Mouse (Mus musculus): Measurements from ENCODE around the gene Gm28308. TPM values are rescaled to one million over a fixed set of nuclear protein-coding genes. Genes with fewer than 3 reads are reported as not detected.

The Gm28308 gene
- polyA plus RNA-seq, 1 experiment, result not detected

DNA sequence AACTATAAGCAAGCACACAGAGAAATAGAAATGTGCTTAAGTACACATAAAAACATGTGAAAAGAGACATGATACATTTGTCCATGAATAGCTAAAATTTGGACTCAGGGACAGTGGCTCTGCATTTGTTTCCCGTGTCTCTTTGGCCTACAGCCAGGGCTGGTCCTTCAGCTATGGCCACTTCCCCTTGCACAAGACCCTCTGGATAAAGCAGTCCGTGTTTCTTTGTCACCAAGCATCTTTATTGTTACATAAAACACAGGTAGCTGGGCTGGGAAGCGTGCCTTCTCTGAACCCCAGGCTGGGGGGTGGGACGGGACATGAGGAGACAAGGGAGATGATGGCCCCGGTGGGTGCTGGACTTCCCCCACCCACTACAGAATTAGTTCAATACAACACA is 1.1 kb upstream of the Gm28308 start:
- peaks cover 71% of the 10 kb centered on the region for H3K4me1 ChIP-seq
- H3K27me3 ChIP-seq (replicated peaks), result peaks cover 94% of the 10 kb centered on the region
- TF ChIP-seq GATA1 (IDR thresholded peaks at IDR 0.05; ENCODE audit: borderline replicate concordance, low read length), result no peak
- no peaks in the 10 kb centered on the region for H3K36me3 ChIP-seq (replicated peaks; ENCODE audit: low read length)
- H3K9me3 ChIP-seq, result 0 out of 2 replicates have a peak, but pooled peaks cover 2% of the 10 kb centered on the region
- no peak overlapping the region for H3K4me3 ChIP-seq (replicated peaks)

DNA sequence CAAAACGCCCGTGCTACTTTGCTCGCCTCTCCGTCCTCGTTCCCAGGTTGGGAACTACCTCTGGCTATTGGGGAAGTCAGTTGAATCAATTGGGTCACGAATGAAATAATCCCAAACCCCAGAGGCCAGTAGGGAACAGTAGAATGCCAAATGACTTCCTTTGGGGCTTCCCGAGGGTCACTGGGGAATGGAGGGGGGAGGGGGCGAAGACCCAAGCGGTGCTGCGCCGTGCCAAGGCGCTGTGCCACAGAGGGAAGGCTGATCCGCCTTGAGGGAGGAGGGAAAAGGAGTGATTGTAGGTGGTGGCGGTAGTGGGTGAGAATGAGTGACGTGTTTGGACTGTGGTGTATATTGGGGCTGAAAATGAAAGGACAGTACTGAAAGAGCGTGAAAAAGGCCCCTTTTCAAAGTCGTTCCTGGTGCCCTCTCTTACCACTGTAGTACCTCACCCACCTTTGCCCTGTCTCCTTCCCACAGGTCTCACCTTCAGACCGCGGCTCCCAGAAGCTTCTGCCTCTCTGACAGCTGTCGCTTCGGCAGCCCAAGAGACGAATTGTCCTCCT is 502 bp downstream of the Gm28308 start:
- no peak for TF ChIP-seq GATA1 (IDR thresholded peaks at IDR 0.05; ENCODE audit: borderline replicate concordance, low read length)
- TF ChIP-seq FLI1 (IDR thresholded peaks at IDR 0.05; ENCODE audit: low read length), result no peak
- H3K36me3 ChIP-seq (replicated peaks; ENCODE audit: low read length), result no peaks in the 10 kb centered on the region
- peaks cover 91% of the 10 kb centered on the region for H3K27me3 ChIP-seq (replicated peaks)
- peak overlapping the region; percentile 97 for H3K4me3 ChIP-seq (replicated peaks)
- peaks cover 12% of the 10 kb centered on the region; the same call in 1 of the 2 replicates for H3K9me3 ChIP-seq
- H3K4me1 ChIP-seq, result peaks cover 58% of the 10 kb centered on the region

DNA sequence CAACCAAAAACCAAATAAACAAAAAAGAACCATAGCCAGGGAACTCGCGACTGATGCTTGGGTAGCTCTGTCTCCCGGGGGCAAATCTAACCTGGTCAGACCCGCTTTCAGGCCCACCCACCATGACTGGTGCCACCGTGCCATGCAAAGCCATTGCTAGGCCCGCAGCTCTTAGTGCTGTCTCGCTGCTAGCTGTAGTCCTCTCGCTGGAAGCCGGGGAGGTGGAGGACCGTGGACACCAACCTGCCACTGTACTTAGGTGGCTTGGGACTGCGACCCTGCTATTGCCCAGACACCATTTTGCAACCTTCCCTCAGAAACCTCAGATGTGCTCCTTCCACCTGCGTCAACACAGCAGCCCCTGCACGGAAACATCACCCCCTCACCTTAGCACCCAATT is 1.2 kb downstream of the Gm28308 start:
- TF ChIP-seq FLI1 (IDR thresholded peaks at IDR 0.05; ENCODE audit: low read length) (no peak), GATA1 (IDR thresholded peaks at IDR 0.05; ENCODE audit: borderline replicate concordance, low read length) (no peak)
- peaks cover 91% of the 10 kb centered on the region for H3K27me3 ChIP-seq (replicated peaks)
- peaks cover 51% of the 10 kb centered on the region for H3K4me1 ChIP-seq
- peaks cover 12% of the 10 kb centered on the region; the same call in 1 of the 2 replicates for H3K9me3 ChIP-seq
- H3K4me3 ChIP-seq (replicated peaks), result peak overlapping the region; percentile 97
- H3K36me3 ChIP-seq (replicated peaks; ENCODE audit: low read length), result no peaks in the 10 kb centered on the region

DNA sequence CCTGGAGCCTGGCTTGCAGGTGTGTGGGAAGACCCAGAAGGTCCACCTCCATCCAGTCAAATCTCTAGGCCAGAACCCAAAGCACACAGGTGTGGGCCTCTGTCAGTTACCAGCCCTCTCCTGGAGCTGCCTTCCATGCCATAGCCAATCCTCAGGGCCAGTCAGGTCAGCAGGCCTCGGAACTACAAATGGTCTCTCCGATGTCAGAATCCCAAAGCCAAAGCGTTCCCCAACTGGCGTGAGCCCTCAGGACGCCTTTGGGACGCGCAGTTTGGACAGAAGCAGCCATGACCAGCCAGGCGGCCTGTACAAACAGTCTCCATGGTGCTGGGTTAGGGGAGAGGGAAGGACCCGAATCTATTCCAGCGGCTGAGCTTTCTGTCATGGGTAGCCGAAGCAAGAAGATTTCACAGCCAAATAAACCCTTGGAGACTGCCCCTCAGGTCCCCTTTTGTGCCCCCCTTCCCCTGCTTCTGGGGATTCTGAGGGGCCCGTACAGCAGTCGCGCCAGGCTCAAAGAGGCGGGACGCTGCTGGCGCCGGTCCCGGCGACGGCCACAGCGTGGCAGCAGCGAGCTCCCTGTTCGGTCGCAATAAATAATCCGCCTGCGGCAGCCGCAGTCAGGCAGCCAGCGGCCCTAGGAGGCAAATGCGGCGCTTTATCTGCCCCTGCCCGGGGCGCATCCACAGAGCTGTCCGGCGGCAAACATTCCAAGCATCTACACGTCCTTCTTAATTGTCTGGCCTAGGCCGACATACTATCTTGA is 1.8 kb downstream of the Gm28308 start:
- H3K27me3 ChIP-seq (replicated peaks), result peaks cover 90% of the 10 kb centered on the region
- peaks cover 14% of the 10 kb centered on the region for H3K9me3 ChIP-seq
- peaks cover 2% of the 10 kb centered on the region for H3K36me3 ChIP-seq (replicated peaks; ENCODE audit: low read length)
- peak overlapping the region; percentile 97 for H3K4me3 ChIP-seq (replicated peaks)
- no peak for TF ChIP-seq FLI1 (IDR thresholded peaks at IDR 0.05; ENCODE audit: low read length)
- TF ChIP-seq GATA1 (IDR thresholded peaks at IDR 0.05; ENCODE audit: borderline replicate concordance, low read length), result no peak
- peaks cover 45% of the 10 kb centered on the region for H3K4me1 ChIP-seq

DNA sequence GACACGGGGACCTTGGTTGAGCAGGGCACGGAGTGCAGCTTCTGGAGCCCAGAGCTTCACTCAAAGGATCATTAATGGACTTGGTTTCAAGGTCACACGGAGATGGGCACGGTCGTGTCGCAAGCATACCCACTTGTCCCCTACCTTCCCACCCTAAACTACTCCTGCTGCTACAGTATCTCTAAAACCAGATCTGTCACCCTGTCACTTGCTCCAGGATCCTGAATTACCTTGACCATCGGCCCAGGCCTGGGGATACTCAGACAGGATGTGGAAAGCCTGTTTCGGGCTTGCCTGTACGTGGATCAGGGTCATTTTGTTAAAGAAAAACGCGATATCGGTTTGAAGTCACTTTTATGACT is 3.5 kb downstream of the Gm28308 start:
- TF ChIP-seq FLI1 (IDR thresholded peaks at IDR 0.05; ENCODE audit: low read length), result no peak
- no peak for TF ChIP-seq GATA1 (IDR thresholded peaks at IDR 0.05; ENCODE audit: borderline replicate concordance, low read length)
- Histone ChIP-seq H3K4me1 (peaks cover 36% of the 10 kb centered on the region), H3K27me3 (replicated peaks) (peaks cover 84% of the 10 kb centered on the region), H3K9me3 (peaks cover 31% of the 10 kb centered on the region), H3K36me3 (replicated peaks; ENCODE audit: low read length) (peaks cover 19% of the 10 kb centered on the region), H3K4me3 (replicated peaks) (peak overlapping the region; percentile 65)

DNA sequence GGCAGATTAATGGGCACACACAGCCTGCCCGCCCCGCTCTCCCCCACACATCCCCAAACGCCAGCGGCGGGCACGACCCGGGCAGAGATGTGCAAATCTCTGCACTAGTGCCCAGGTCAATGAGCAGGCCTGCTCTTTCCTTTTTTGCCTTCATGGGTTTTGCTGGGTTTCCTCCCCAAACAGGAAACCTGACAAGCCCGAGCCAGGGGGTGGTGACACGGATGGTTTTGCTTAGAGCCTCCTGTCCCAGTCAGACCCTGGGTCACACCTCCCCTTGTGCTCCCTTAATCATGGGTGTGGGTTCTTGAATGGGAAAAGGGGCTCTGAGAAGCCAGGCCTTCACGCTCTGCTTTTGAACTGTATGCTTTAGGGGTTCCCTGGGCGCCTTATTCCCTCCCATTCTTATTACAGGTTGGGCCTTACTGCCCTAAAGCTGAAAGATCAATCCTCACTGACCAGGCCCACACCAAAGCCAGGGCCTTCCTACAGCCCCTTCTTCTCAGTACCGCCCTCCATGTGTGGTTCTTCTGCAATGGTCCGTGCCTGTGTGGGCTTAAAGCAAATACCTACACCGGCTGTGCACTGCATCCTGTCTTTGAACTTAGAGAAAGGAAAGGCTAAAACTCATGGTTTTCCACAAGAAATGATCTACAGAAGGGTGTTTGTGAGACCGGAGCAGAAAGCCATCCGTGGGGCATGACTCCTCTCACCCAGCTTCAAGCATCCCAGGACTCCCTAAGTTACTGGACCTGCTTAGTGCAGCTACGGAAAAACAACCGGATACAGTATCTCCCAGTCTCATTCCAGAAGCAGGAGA is 4.1 kb downstream of the Gm28308 start:
- peaks cover 78% of the 10 kb centered on the region for H3K27me3 ChIP-seq (replicated peaks)
- H3K36me3 ChIP-seq (replicated peaks; ENCODE audit: low read length), result peaks cover 25% of the 10 kb centered on the region
- TF ChIP-seq FLI1 (IDR thresholded peaks at IDR 0.05; ENCODE audit: low read length) (no peak), GATA1 (IDR thresholded peaks at IDR 0.05; ENCODE audit: borderline replicate concordance, low read length) (no peak)
- peaks cover 36% of the 10 kb centered on the region for H3K4me1 ChIP-seq
- H3K4me3 ChIP-seq (replicated peaks), result peak overlapping the region; percentile 10
- H3K9me3 ChIP-seq, result peaks cover 37% of the 10 kb centered on the region

DNA sequence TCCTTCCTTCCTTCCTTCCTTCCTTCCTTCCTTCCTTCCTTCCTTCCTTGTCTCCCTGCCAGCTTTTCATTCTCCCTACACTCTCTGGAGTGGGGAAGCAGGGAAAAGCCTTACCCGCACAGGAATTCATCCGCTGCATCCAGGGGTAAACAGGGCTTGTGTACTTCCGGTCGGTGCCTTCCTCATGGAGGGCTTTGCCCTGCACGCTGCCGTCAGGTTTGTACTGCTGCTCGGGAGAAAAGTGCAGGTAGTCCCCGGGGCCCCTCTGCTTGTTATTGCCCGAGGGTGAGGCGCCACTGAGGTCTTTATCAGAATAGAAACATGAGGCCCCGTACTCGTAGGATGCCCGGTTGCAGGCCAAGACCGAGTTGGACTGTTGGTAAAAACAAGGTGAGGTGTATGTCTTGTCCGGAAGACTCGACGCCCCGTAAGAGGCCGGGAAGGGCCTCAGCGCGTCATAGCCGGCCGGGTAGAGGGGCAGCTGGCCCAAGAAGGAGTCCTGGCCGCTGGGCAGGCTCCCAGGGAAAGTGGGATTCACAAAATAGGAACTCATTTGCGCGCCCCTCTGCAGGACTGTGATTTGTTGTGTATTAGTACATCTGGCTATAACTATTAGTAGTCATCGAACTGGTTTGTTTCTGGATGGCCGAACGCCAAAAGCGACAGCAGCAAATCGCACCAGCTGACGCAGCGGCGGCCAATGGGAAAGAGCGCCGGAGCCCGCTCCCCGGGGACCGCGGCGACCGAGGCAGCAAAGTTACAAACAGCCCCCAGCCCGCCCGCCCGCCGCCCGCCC is 4.9 kb downstream of the Gm28308 start, which contains the start of gene Hoxa6:
Hoxa6 (minus strand) TSS at position 651 of the 796 bp plus-strand sequence.
- TF ChIP-seq FLI1 (IDR thresholded peaks at IDR 0.05; ENCODE audit: low read length) (no peak), GATA1 (IDR thresholded peaks at IDR 0.05; ENCODE audit: borderline replicate concordance, low read length) (no peak)
- peaks cover 77% of the 10 kb centered on the region for H3K27me3 ChIP-seq (replicated peaks)
- peak within 1 kb of the TSS; percentile 10 for H3K4me3 ChIP-seq (replicated peaks)
- H3K9me3 ChIP-seq, result peaks cover 45% of the 10 kb centered on the region
- H3K36me3 ChIP-seq (replicated peaks; ENCODE audit: low read length), result peaks cover 26% of the 10 kb centered on the region
- peaks cover 30% of the 10 kb centered on the region for H3K4me1 ChIP-seq

DNA sequence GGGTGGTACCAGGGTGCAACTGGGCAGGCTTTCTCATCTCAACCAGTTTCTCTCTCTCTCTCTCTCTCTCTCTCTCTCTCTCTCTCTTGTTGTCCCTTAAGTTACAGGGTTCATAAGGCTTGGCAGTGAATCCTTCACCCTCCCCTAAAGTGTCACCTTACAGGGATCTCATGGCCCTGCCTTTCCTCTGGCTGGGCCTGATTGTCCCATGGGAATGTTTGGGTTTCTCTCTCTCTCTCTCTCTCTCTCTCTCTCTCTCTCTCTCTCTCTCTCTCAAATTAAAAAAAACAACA is 5.5 kb downstream of the Gm28308 start:
- peaks cover 72% of the 10 kb centered on the region for H3K27me3 ChIP-seq (replicated peaks)
- TF ChIP-seq FLI1 (IDR thresholded peaks at IDR 0.05; ENCODE audit: low read length), result no peak
- TF ChIP-seq GATA1 (IDR thresholded peaks at IDR 0.05; ENCODE audit: borderline replicate concordance, low read length), result no peak
- H3K4me1 ChIP-seq, result peaks cover 24% of the 10 kb centered on the region
- H3K36me3 ChIP-seq (replicated peaks; ENCODE audit: low read length), result peaks cover 26% of the 10 kb centered on the region
- H3K9me3 ChIP-seq, result peaks cover 51% of the 10 kb centered on the region
- no peak overlapping the region for H3K4me3 ChIP-seq (replicated peaks)
